Mouse (Mus musculus): ENCODE results near the gene Hunk.

DNA sequence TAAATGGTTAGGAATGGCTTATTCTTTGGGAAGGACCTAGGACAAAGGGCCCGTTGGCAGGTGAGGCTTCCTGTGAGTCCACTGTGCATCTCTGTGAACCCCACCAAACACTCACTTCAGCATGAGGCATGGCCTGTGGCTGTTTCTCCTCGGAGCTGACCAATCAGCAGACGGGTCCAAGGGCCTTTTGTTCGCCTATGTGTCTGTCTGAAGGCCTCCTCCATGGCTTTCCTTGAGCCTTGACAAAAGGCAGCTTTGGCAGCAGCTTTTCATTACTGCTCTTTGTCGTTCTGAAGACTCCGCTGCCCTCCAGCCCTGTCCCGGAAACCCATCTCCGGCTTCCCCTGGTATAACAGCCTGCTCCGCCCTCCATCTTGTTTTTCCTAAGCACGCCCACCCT is 54.8 kb downstream of the Hunk start:
- TF ChIP-seq CTCF (IDR thresholded peaks at IDR 0.05; ENCODE audit: extremely low read depth, insufficient read depth, low read length), result no peak
- no peak for TF ChIP-seq POLR2A (IDR thresholded peaks at IDR 0.05; ENCODE audit: extremely low read depth, insufficient read depth, low read length)

Data from cortical plate, adult 2 months (tissue).